Mouse (Mus musculus) stomach, embryonic 14.5 days (tissue): ENCODE data around the gene Gm29776. TPM values are rescaled to one million over a fixed set of nuclear protein-coding genes. Genes with fewer than 3 reads are reported as not detected.

Experiments used
- ATAC-seq: fragments of 200-750 bp; cut with Nextera tagmentation; 2 replicates; pipeline ENCODE4 v1.8.0; 2017; ENCODE audit warnings: low read depth, moderate TSS enrichment; ENCODE audit not compliant: insufficient number of reproducible peaks, insufficient read depth, low FRiP score
- H3K27ac ChIP-seq: fragments of 300-500 bp; sonication (generic); 2 replicates; pipeline ENCODE4 v1.5.1; 2014; ENCODE audit warnings: mild to moderate bottlenecking, low read length, moderate library complexity, mixed read lengths
- H3K27me3 ChIP-seq: fragments of 300-500 bp; sonication (generic); 2 replicates; pipeline ENCODE4 v1.6.1; 2014; ENCODE audit warnings: low read length, control low read depth, mixed read lengths; ENCODE audit not compliant: control insufficient read depth, insufficient read depth
- H3K36me3 ChIP-seq: fragments of 300-500 bp; sonication (generic); 2 replicates; pipeline ENCODE4 v1.6.1; 2014; ENCODE audit warnings: mild to moderate bottlenecking, control low read depth, low read length, moderate library complexity, mixed read lengths; ENCODE audit not compliant: control insufficient read depth, insufficient read depth
- H3K4me1 ChIP-seq: fragments of 300-500 bp; sonication (generic); 2 replicates; pipeline ENCODE4 v1.6.1; 2014; ENCODE audit warnings: low read length, control low read depth, mixed read lengths; ENCODE audit not compliant: control insufficient read depth, insufficient read depth
- H3K4me2 ChIP-seq: fragments of 300-500 bp; sonication (generic); replicated peaks from 2 replicates; pipeline ENCODE4 v1.6.1; 2014; ENCODE audit warnings: low read depth, low read length, control low read depth
- H3K4me3 ChIP-seq: fragments of 300-500 bp; sonication (generic); 2 replicates; pipeline ENCODE4 v1.5.1; 2014; ENCODE audit warnings: low read depth, low read length, control low read depth
- H3K9ac ChIP-seq: fragments of 300-500 bp; sonication (generic); replicated peaks from 2 replicates; pipeline ENCODE4 v1.6.1; 2014; ENCODE audit warnings: low read depth, mild to moderate bottlenecking, control low read depth, low read length, moderate library complexity, mixed read lengths
- H3K9me3 ChIP-seq: fragments of 300-500 bp; sonication (generic); 2 replicates; pipeline ENCODE4 v1.6.1; 2016; ENCODE audit warnings: low read depth, low read length, control low read depth; ENCODE audit not compliant: control insufficient read depth
- WGBS: fragments of 180-500 bp; shearing (Covaris S2); extraction: QIAGEN DNeasy Blood & Tissue Kit; methylation state at CpG from one replicate; pipeline ENCODE4 v1.1.7; 2014; 5-methylcytosine and 5-hydroxymethylcytosine counted together
- polyA plus RNA-seq: library from polyadenylated mRNA; unstranded; fragments of >200 nt; fragmentation: Nextera tagmentation; extraction: Ambion mirVana; gene quantifications from 2 replicates; pipeline ENCODE4 v1.2.1, GENCODE M21; 2014

Gene Gm29776
- polyA plus RNA-seq, 1 experiment from 2014 or later = 0.17 TPM

GRCm38 (mm10) chr14:54685471-54685870 is 13.2 kb downstream of the Gm29776 start:
- ATAC-seq = no peak
- Histone ChIP-seq H3K36me3 (peaks cover 19% of the 10 kb centered on the region), H3K9ac (peak overlapping the region; percentile 97), H3K27ac (no peak overlapping the region), H3K4me3 (peak overlapping the region; percentile 84), H3K27me3 (no peaks in the 10 kb centered on the region), H3K9me3 (no peaks in the 10 kb centered on the region), H3K4me2 (peak overlapping the region; percentile 72), H3K4me1 (peaks cover 13% of the 10 kb centered on the region; the same call in 1 of the 2 replicates)
- WGBS = 12% methylated on average over 8 of the region's 8 CpGs

- no peak for ATAC-seq
- Histone ChIP-seq H3K4me3 (no peak overlapping the region), H3K9ac (no peak overlapping the region), H3K4me2 (no peak overlapping the region), H3K36me3 (peaks cover 34% of the 10 kb centered on the region), H3K27me3 (no peaks in the 10 kb centered on the region), H3K4me1 (peaks cover 4% of the 10 kb centered on the region; the same call in 1 of the 2 replicates), H3K9me3 (no peaks in the 10 kb centered on the region), H3K27ac (no peak overlapping the region)
- 85% methylated on average over 3 of the region's 3 CpGs for WGBS
Measured at GRCm38 (mm10) chr14:54682396-54682795, 16.2 kb downstream of the Gm29776 start.

GRCm38 (mm10) chr14:54678657-54679304 is 19.9 kb downstream of the Gm29776 start:
- Histone ChIP-seq H3K4me3 (no peak overlapping the region), H3K9me3 (no peaks in the 10 kb centered on the region), H3K4me1 (no peaks in the 10 kb centered on the region), H3K27me3 (no peaks in the 10 kb centered on the region), H3K36me3 (peaks cover 62% of the 10 kb centered on the region), H3K27ac (no peak overlapping the region), H3K9ac (no peak overlapping the region), H3K4me2 (no peak overlapping the region)
- no peak for ATAC-seq
- 79% methylated on average over 16 of the region's 16 CpGs for WGBS

- ATAC-seq = no peak
- WGBS = 80% methylated on average over 5 of the region's 5 CpGs
- Histone ChIP-seq H3K27ac (no peak overlapping the region), H3K9me3 (no peaks in the 10 kb centered on the region), H3K27me3 (no peaks in the 10 kb centered on the region), H3K36me3 (peaks cover 69% of the 10 kb centered on the region), H3K4me3 (no peak overlapping the region), H3K9ac (no peak overlapping the region), H3K4me1 (no peaks in the 10 kb centered on the region), H3K4me2 (no peak overlapping the region)
Measured at GRCm38 (mm10) chr14:54676290-54676689, 22.3 kb downstream of the Gm29776 start.

GRCm38 (mm10) chr14:54674317-54674716 is 24.3 kb downstream of the Gm29776 start:
- Histone ChIP-seq H3K36me3 (peaks cover 73% of the 10 kb centered on the region), H3K9me3 (no peaks in the 10 kb centered on the region), H3K27me3 (no peaks in the 10 kb centered on the region), H3K27ac (no peak overlapping the region), H3K4me1 (no peaks in the 10 kb centered on the region), H3K4me3 (no peak overlapping the region), H3K9ac (no peak overlapping the region), H3K4me2 (no peak overlapping the region)
- ATAC-seq = no peak
- 69% methylated on average over 2 of the region's 2 CpGs for WGBS

- 73% methylated on average over 4 of the region's 4 CpGs for WGBS
- Histone ChIP-seq H3K36me3 (peaks cover 64% of the 10 kb centered on the region), H3K4me1 (no peaks in the 10 kb centered on the region), H3K9me3 (no peaks in the 10 kb centered on the region), H3K4me2 (no peak overlapping the region), H3K27ac (no peak overlapping the region), H3K4me3 (no peak overlapping the region), H3K9ac (no peak overlapping the region), H3K27me3 (no peaks in the 10 kb centered on the region)
- ATAC-seq = no peak
Measured at GRCm38 (mm10) chr14:54669381-54669780, 29.3 kb downstream of the Gm29776 start.

- ATAC-seq = no peak
- H3K4me3 ChIP-seq = no peak overlapping the region
- H3K4me2 ChIP-seq = no peak overlapping the region
- H3K9me3 ChIP-seq = no peaks in the 10 kb centered on the region
- no peak overlapping the region for H3K9ac ChIP-seq
- peaks cover 75% of the 10 kb centered on the region for H3K36me3 ChIP-seq
- no peaks in the 10 kb centered on the region for H3K27me3 ChIP-seq
- H3K27ac ChIP-seq = no peak overlapping the region
- 86% methylated on average over 10 of the region's 10 CpGs for WGBS
- no peaks in the 10 kb centered on the region for H3K4me1 ChIP-seq
Measured at GRCm38 (mm10) chr14:54664477-54665222, 34.0 kb downstream of the Gm29776 start.

- Histone ChIP-seq H3K4me3 (no peak overlapping the region), H3K9ac (no peak overlapping the region), H3K4me1 (no peaks in the 10 kb centered on the region), H3K9me3 (no peaks in the 10 kb centered on the region), H3K27ac (no peak overlapping the region), H3K36me3 (peaks cover 86% of the 10 kb centered on the region), H3K27me3 (no peaks in the 10 kb centered on the region), H3K4me2 (no peak overlapping the region)
- 89% methylated on average over 2 of the region's 2 CpGs for WGBS
- no peak for ATAC-seq
Measured at GRCm38 (mm10) chr14:54660009-54660408, 38.6 kb downstream of the Gm29776 start.
